ENCODE assay signal across 1 mouse cellular context in genomic region chr2:13786577-13787168, GRCm38 (mm10).
A peak's percentile ranks its signal among the peaks of the same experiment; 100 is the strongest.
TF ChIP-seq lines count a peak whose summit lies in the region.

No protein-coding gene starts in this region.

TF ChIP-seq in CH12.LX, 34 proteins besides CTCF, POLR2A, EP300 and RAD21 (continued from another document):
- 0 out of 2 replicates have a peak, but pooled peaks have one; percentile 19 for TF ChIP-seq IRF4 (IDR thresholded peaks at IDR 0.05; ENCODE audit: low read depth, low read length)
- 0 out of 2 replicates have a peak, but pooled peaks have one; percentile 35 for TF ChIP-seq ZMIZ1 (IDR thresholded peaks at IDR 0.05; ENCODE audit: low read depth, low read length)
